Mouse (Mus musculus) liver, adult 2 months (tissue): ENCODE measurements around the gene Oat.

Experiments used
- CTCF ChIP-seq: fragments of 200-500 bp; IDR thresholded peaks from 2 replicates; pipeline ENCODE4 v1.5.1; 2011; ENCODE audit warnings: low read depth, low read length, control low read depth
- POLR2A ChIP-seq: fragments of 200-500 bp; IDR thresholded peaks from 2 replicates; pipeline ENCODE4 v1.6.1; 2011; ENCODE audit warnings: low read length, control low read depth; ENCODE audit not compliant: insufficient read depth; ENCODE audit errors: extremely low read depth

GRCm38 (mm10) chr7:132624161-132624560 is 48.0 kb upstream of the Oat start:
- no peak for TF ChIP-seq CTCF
- TF ChIP-seq POLR2A = no peak
